Mouse (Mus musculus): ENCODE measurements at regions not wholly inside any gene's neighbourhood (a gene's known extent, or its start where the extent isn't known, plus 50 kb on each side); places are given as distances from the start of the nearest gene placed in this dataset.

GRCm38 (mm10) chr10:126619970-126620369 is 281.2 kb downstream of the Atp23 start:
- DNase-seq (ENCODE audit: low spot score) (no peak), ATAC-seq (replicated peaks; ENCODE audit: insufficient number of reproducible peaks, low FRiP score, low TSS enrichment, low read depth) (no peak)
- Histone ChIP-seq H3K27ac (replicated peaks; ENCODE audit: low read depth, low read length) (no peak overlapping the region), H3K4me3 (ENCODE audit: low read depth, low read length) (no peak overlapping the region), H3K27me3 (ENCODE audit: control insufficient read depth, insufficient read depth, low read length) (no peaks in the 10 kb centered on the region), H3K36me3 (replicated peaks; ENCODE audit: control insufficient read depth, insufficient read depth, low read depth, low read length) (no peaks in the 10 kb centered on the region), H3K4me1 (ENCODE audit: control insufficient read depth, insufficient read depth, low read length) (no peaks in the 10 kb centered on the region), H3K4me2 (ENCODE audit: low read depth, low read length) (no peak overlapping the region), H3K9me3 (replicated peaks; ENCODE audit: control insufficient read depth, low read length) (no peaks in the 10 kb centered on the region), H3K9ac (replicated peaks; ENCODE audit: low read length) (no peak overlapping the region)
- 63% methylated on average over 10 of the region's 10 CpGs for WGBS

GRCm38 (mm10) chr10:126612226-126612625 is 288.9 kb downstream of the Atp23 start:
- Histone ChIP-seq H3K4me3 (ENCODE audit: low read depth, low read length) (no peak overlapping the region), H3K36me3 (replicated peaks; ENCODE audit: control insufficient read depth, insufficient read depth, low read depth, low read length) (no peaks in the 10 kb centered on the region), H3K27ac (replicated peaks; ENCODE audit: low read depth, low read length) (no peak overlapping the region), H3K27me3 (ENCODE audit: control insufficient read depth, insufficient read depth, low read length) (no peaks in the 10 kb centered on the region), H3K4me2 (ENCODE audit: low read depth, low read length) (no peak overlapping the region), H3K4me1 (ENCODE audit: control insufficient read depth, insufficient read depth, low read length) (no peaks in the 10 kb centered on the region), H3K9ac (replicated peaks; ENCODE audit: low read length) (no peak overlapping the region), H3K9me3 (replicated peaks; ENCODE audit: control insufficient read depth, low read length) (no peaks in the 10 kb centered on the region)
- ATAC-seq (replicated peaks; ENCODE audit: insufficient number of reproducible peaks, low FRiP score, low TSS enrichment, low read depth), result no peak
- peak; percentile 10 for DNase-seq (ENCODE audit: low spot score)
- 39% methylated on average over 4 of the region's 4 CpGs for WGBS

GRCm38 (mm10) chr10:126610506-126610905 is 290.6 kb downstream of the Atp23 start:
- no peak overlapping the region for H3K4me3 ChIP-seq (ENCODE audit: low read depth, low read length)
- H3K4me2 ChIP-seq (ENCODE audit: low read depth, low read length), result no peak overlapping the region
- WGBS, result 85% methylated on average over 8 of the region's 8 CpGs
- H3K9me3 ChIP-seq (replicated peaks; ENCODE audit: control insufficient read depth, low read length), result no peaks in the 10 kb centered on the region
- H3K27me3 ChIP-seq (ENCODE audit: control insufficient read depth, insufficient read depth, low read length), result no peaks in the 10 kb centered on the region
- ATAC-seq (replicated peaks; ENCODE audit: insufficient number of reproducible peaks, low FRiP score, low TSS enrichment, low read depth), result no peak
- H3K9ac ChIP-seq (replicated peaks; ENCODE audit: low read length), result no peak overlapping the region
- no peaks in the 10 kb centered on the region for H3K36me3 ChIP-seq (replicated peaks; ENCODE audit: control insufficient read depth, insufficient read depth, low read depth, low read length)
- H3K4me1 ChIP-seq (ENCODE audit: control insufficient read depth, insufficient read depth, low read length), result no peaks in the 10 kb centered on the region
- no peak overlapping the region for H3K27ac ChIP-seq (replicated peaks; ENCODE audit: low read depth, low read length)
- no peak for DNase-seq (ENCODE audit: low spot score)

- no peak for DNase-seq (ENCODE audit: low spot score)
- no peaks in the 10 kb centered on the region for H3K36me3 ChIP-seq (replicated peaks; ENCODE audit: control insufficient read depth, insufficient read depth, low read depth, low read length)
- no peak overlapping the region for H3K9ac ChIP-seq (replicated peaks; ENCODE audit: low read length)
- no peak for ATAC-seq (replicated peaks; ENCODE audit: insufficient number of reproducible peaks, low FRiP score, low TSS enrichment, low read depth)
- H3K9me3 ChIP-seq (replicated peaks; ENCODE audit: control insufficient read depth, low read length), result no peaks in the 10 kb centered on the region
- H3K4me1 ChIP-seq (ENCODE audit: control insufficient read depth, insufficient read depth, low read length), result no peaks in the 10 kb centered on the region
- no peaks in the 10 kb centered on the region for H3K27me3 ChIP-seq (ENCODE audit: control insufficient read depth, insufficient read depth, low read length)
- no peak overlapping the region for H3K4me2 ChIP-seq (ENCODE audit: low read depth, low read length)
- 66% methylated on average over 2 of the region's 2 CpGs for WGBS
- no peak overlapping the region for H3K27ac ChIP-seq (replicated peaks; ENCODE audit: low read depth, low read length)
- H3K4me3 ChIP-seq (ENCODE audit: low read depth, low read length), result no peak overlapping the region
Measured at GRCm38 (mm10) chr10:126599686-126600085, 301.5 kb downstream of the Atp23 start.

- ATAC-seq (replicated peaks; ENCODE audit: insufficient number of reproducible peaks, low FRiP score, low TSS enrichment, low read depth) (no peak), DNase-seq (ENCODE audit: low spot score) (no peak)
- H3K27ac ChIP-seq (replicated peaks; ENCODE audit: low read depth, low read length), result no peak overlapping the region
- no peaks in the 10 kb centered on the region for H3K4me1 ChIP-seq (ENCODE audit: control insufficient read depth, insufficient read depth, low read length)
- WGBS, result 89% methylated on average over 8 of the region's 8 CpGs
- no peak overlapping the region for H3K4me3 ChIP-seq (ENCODE audit: low read depth, low read length)
- no peaks in the 10 kb centered on the region for H3K9me3 ChIP-seq (replicated peaks; ENCODE audit: control insufficient read depth, low read length)
- H3K27me3 ChIP-seq (ENCODE audit: control insufficient read depth, insufficient read depth, low read length), result no peaks in the 10 kb centered on the region
- H3K36me3 ChIP-seq (replicated peaks; ENCODE audit: control insufficient read depth, insufficient read depth, low read depth, low read length), result no peaks in the 10 kb centered on the region
- no peak overlapping the region for H3K9ac ChIP-seq (replicated peaks; ENCODE audit: low read length)
- H3K4me2 ChIP-seq (ENCODE audit: low read depth, low read length), result no peak overlapping the region
Measured at GRCm38 (mm10) chr10:126568155-126568554, 333.0 kb downstream of the Atp23 start.

- Histone ChIP-seq H3K36me3 (replicated peaks; ENCODE audit: control insufficient read depth, insufficient read depth, low read depth, low read length) (no peaks in the 10 kb centered on the region), H3K9ac (replicated peaks; ENCODE audit: low read length) (no peak overlapping the region), H3K4me3 (ENCODE audit: low read depth, low read length) (no peak overlapping the region), H3K9me3 (replicated peaks; ENCODE audit: control insufficient read depth, low read length) (no peaks in the 10 kb centered on the region), H3K27ac (replicated peaks; ENCODE audit: low read depth, low read length) (no peak overlapping the region), H3K27me3 (ENCODE audit: control insufficient read depth, insufficient read depth, low read length) (no peaks in the 10 kb centered on the region), H3K4me2 (ENCODE audit: low read depth, low read length) (no peak overlapping the region), H3K4me1 (ENCODE audit: control insufficient read depth, insufficient read depth, low read length) (no peaks in the 10 kb centered on the region)
- 77% methylated on average over 14 of the region's 14 CpGs for WGBS
- no peak for ATAC-seq (replicated peaks; ENCODE audit: insufficient number of reproducible peaks, low FRiP score, low TSS enrichment, low read depth)
- DNase-seq (ENCODE audit: low spot score), result no peak
Measured at GRCm38 (mm10) chr10:126565326-126565725, 335.8 kb downstream of the Atp23 start.

- no peaks in the 10 kb centered on the region for H3K9me3 ChIP-seq (replicated peaks; ENCODE audit: control insufficient read depth, low read length)
- ATAC-seq (replicated peaks; ENCODE audit: insufficient number of reproducible peaks, low FRiP score, low TSS enrichment, low read depth) (no peak), DNase-seq (ENCODE audit: low spot score) (no peak)
- no peak overlapping the region for H3K27ac ChIP-seq (replicated peaks; ENCODE audit: low read depth, low read length)
- no peak overlapping the region for H3K4me3 ChIP-seq (ENCODE audit: low read depth, low read length)
- H3K36me3 ChIP-seq (replicated peaks; ENCODE audit: control insufficient read depth, insufficient read depth, low read depth, low read length), result no peaks in the 10 kb centered on the region
- H3K9ac ChIP-seq (replicated peaks; ENCODE audit: low read length), result no peak overlapping the region
- no peaks in the 10 kb centered on the region for H3K4me1 ChIP-seq (ENCODE audit: control insufficient read depth, insufficient read depth, low read length)
- WGBS, result 88% methylated on average over 7 of the region's 7 CpGs
- no peak overlapping the region for H3K4me2 ChIP-seq (ENCODE audit: low read depth, low read length)
- H3K27me3 ChIP-seq (ENCODE audit: control insufficient read depth, insufficient read depth, low read length), result no peaks in the 10 kb centered on the region
Measured at GRCm38 (mm10) chr10:126555080-126555479, 346.1 kb downstream of the Atp23 start.

- Histone ChIP-seq H3K9me3 (replicated peaks; ENCODE audit: control insufficient read depth, low read length) (no peaks in the 10 kb centered on the region), H3K27me3 (ENCODE audit: control insufficient read depth, insufficient read depth, low read length) (no peaks in the 10 kb centered on the region), H3K4me3 (ENCODE audit: low read depth, low read length) (no peak overlapping the region), H3K9ac (replicated peaks; ENCODE audit: low read length) (no peak overlapping the region), H3K4me1 (ENCODE audit: control insufficient read depth, insufficient read depth, low read length) (no peaks in the 10 kb centered on the region), H3K27ac (replicated peaks; ENCODE audit: low read depth, low read length) (no peak overlapping the region), H3K36me3 (replicated peaks; ENCODE audit: control insufficient read depth, insufficient read depth, low read depth, low read length) (no peaks in the 10 kb centered on the region), H3K4me2 (ENCODE audit: low read depth, low read length) (no peak overlapping the region)
- DNase-seq (ENCODE audit: low spot score) (no peak), ATAC-seq (replicated peaks; ENCODE audit: insufficient number of reproducible peaks, low FRiP score, low TSS enrichment, low read depth) (no peak)
- WGBS, result 47% methylated on average over 3 of the region's 3 CpGs
Measured at GRCm38 (mm10) chr10:126531950-126532349, 369.2 kb downstream of the Atp23 start.

Measured in embryonic facial prominence, embryonic 11.5 days (tissue).